In genomic region chr7:142579069-142579468, GRCm38 (mm10) we compare ENCODE assay signal across 13 mouse cellular contexts. TPM values are rescaled to one million over a fixed set of nuclear protein-coding genes. Genes with fewer than 3 reads are reported as not detected.
DNase-seq lines count a peak whose midpoint lies in the region; ATAC-seq and TF ChIP-seq lines count a peak whose summit lies in the region.
"Had no signal": no experiment of that assay in that cellular context is flagged by ENCODE, and none has a peak within 500 bp of the region (broad histone marks: within the 10 kb centered on the region; RNA-seq: fewer than 3 reads in every experiment).

No protein-coding gene starts in this region.

- peaks cover 18% of the 10 kb centered on the region for H3K4me1 ChIP-seq in cerebellum, adult 2 months (ENCODE audit: control insufficient read depth, insufficient read depth, low read length)
- H3K4me1 ChIP-seq in heart, postnatal 0 days (ENCODE audit: control insufficient read depth, insufficient read depth): peaks cover 19% of the 10 kb centered on the region
- no peaks in the 10 kb centered on the region for H3K4me1 ChIP-seq in heart, adult 2 months (ENCODE audit: control insufficient read depth, insufficient read depth, low read length)
- H3K4me1 ChIP-seq in midbrain, postnatal 0 days (ENCODE audit: insufficient read depth, low read length): no peaks in the 10 kb centered on the region
- peaks cover 3% of the 10 kb centered on the region; the same call in 1 of the 2 replicates for H3K4me1 ChIP-seq in midbrain, embryonic 11.5 days (ENCODE audit: control insufficient read depth, insufficient read depth, low read length)

- no peak for DNase-seq in cerebellum, adult 2 months
- no peak for DNase-seq in cerebellum, postnatal 4 days (ENCODE audit: low spot score in 2 of 2)
- DNase-seq in heart, postnatal 0 days (ENCODE audit: low spot score): no peak
- DNase-seq in heart, adult 2 months: no peak
- DNase-seq in midbrain, postnatal 0 days (ENCODE audit: low spot score): no peak
- no peak for DNase-seq in midbrain, embryonic 11.5 days (ENCODE audit: low spot score, missing footprints)
- no peak for DNase-seq in left cerebral cortex, postnatal 36 days (ENCODE audit: low spot score in 2 of 2)
- DNase-seq in left cerebral cortex, adult 11 months (ENCODE audit: low spot score): no peak
- DNase-seq: layer of hippocampus, adult 9-11 months; thymus, postnatal 14 days had no signal

- H3K9ac ChIP-seq in heart, postnatal 0 days (replicated peaks; ENCODE audit: low read depth, low read length): no peak overlapping the region
- H3K9ac ChIP-seq in heart, adult 2 months (ENCODE audit: low read depth, low read length): no peak overlapping the region
- H3K9ac ChIP-seq in midbrain, postnatal 0 days (replicated peaks; ENCODE audit: low read length, poor library complexity, severe bottlenecking): no peak overlapping the region
- no peak overlapping the region for H3K9ac ChIP-seq in midbrain, embryonic 11.5 days (ENCODE audit: low read length)
- H3K9ac ChIP-seq: liver, embryonic 15.5 days had no signal

- H3K4me3 ChIP-seq in cerebellum, adult 2 months (replicated peaks; ENCODE audit: insufficient read depth, low read depth, low read length): no peak overlapping the region
- no peak overlapping the region for H3K4me3 ChIP-seq in heart, postnatal 0 days (ENCODE audit: low read depth, low read length)
- no peak overlapping the region for H3K4me3 ChIP-seq in heart, adult 2 months
- no peak overlapping the region for H3K4me3 ChIP-seq in midbrain, postnatal 0 days (ENCODE audit: low read depth, low read length)
- no peak overlapping the region for H3K4me3 ChIP-seq in midbrain, embryonic 11.5 days (ENCODE audit: low read depth, low read length)

- ATAC-seq in heart, postnatal 0 days (ENCODE audit: insufficient read depth, low read depth): no peak
- ATAC-seq in midbrain, postnatal 0 days (ENCODE audit: low FRiP score): no peak
- no peak for ATAC-seq in midbrain, embryonic 11.5 days (ENCODE audit: low FRiP score)
- ATAC-seq: midbrain, embryonic 16.5 days had no signal

- peak; percentile 11; the same call in 1 of the 2 replicates for TF ChIP-seq CTCF in cerebellum, adult 2 months (IDR thresholded peaks at IDR 0.05; ENCODE audit: borderline replicate concordance, insufficient read depth, low read depth, low read length)
- TF ChIP-seq CTCF in heart, postnatal 0 days (IDR thresholded peaks at IDR 0.05; ENCODE audit: low read depth): peak; percentile 21; the same call in 1 of the 2 replicates
- no peak for TF ChIP-seq CTCF in heart, adult 2 months (IDR thresholded peaks at IDR 0.05)
- TF ChIP-seq CTCF in midbrain, postnatal 0 days (IDR thresholded peaks at IDR 0.05): peak; percentile 62

- intact Hi-C loops in heart, adult 2 months (cut with DNase I): no loop called here
- intact Hi-C loops in left cerebral cortex, postnatal 36 days (cut with DNase I): loop anchor here (1.0 kb wide), 1 partner anchor 41 kb away; no protein-coding TSS in a partner anchor

- H3K4me2 ChIP-seq in heart, postnatal 0 days (ENCODE audit: low read depth, low read length): no peak overlapping the region
- H3K4me2 ChIP-seq in midbrain, postnatal 0 days (ENCODE audit: low read depth, low read length, poor library complexity, severe bottlenecking): no peak overlapping the region
- no peak overlapping the region for H3K4me2 ChIP-seq in midbrain, embryonic 11.5 days

- H3K27me3 ChIP-seq in cerebellum, adult 2 months (ENCODE audit: control insufficient read depth, insufficient read depth, low read length): no peaks in the 10 kb centered on the region
- no peaks in the 10 kb centered on the region for H3K27me3 ChIP-seq in heart, postnatal 0 days (ENCODE audit: control insufficient read depth, insufficient read depth, low read length)
- H3K27me3 ChIP-seq in heart, adult 2 months (ENCODE audit: control insufficient read depth, insufficient read depth, low read length): no peaks in the 10 kb centered on the region
- no peaks in the 10 kb centered on the region for H3K27me3 ChIP-seq in midbrain, postnatal 0 days (ENCODE audit: insufficient read depth, low read length)
- peaks cover 4% of the 10 kb centered on the region; the same call in 1 of the 2 replicates for H3K27me3 ChIP-seq in midbrain, embryonic 11.5 days (ENCODE audit: control insufficient read depth, insufficient read depth, low read length)

- H3K79me2 ChIP-seq in heart, adult 2 months (replicated peaks; ENCODE audit: control insufficient read depth, insufficient read depth, low read length): no peaks in the 10 kb centered on the region

- H3K27ac ChIP-seq in cerebellum, adult 2 months (ENCODE audit: insufficient read depth, low read length): no peak overlapping the region
- H3K27ac ChIP-seq in heart, postnatal 0 days (ENCODE audit: low read depth): 0 out of 2 replicates have a peak overlapping the region, but pooled peaks have one; percentile 21
- no peak overlapping the region for H3K27ac ChIP-seq in heart, adult 2 months
- no peak overlapping the region for H3K27ac ChIP-seq in midbrain, postnatal 0 days (ENCODE audit: low read depth, low read length)
- no peak overlapping the region for H3K27ac ChIP-seq in midbrain, embryonic 11.5 days (ENCODE audit: low read depth, low read length)

- no peak for TF ChIP-seq EP300 in heart, postnatal 0 days (IDR thresholded peaks at IDR 0.05; ENCODE audit: low read depth)
- no peak for TF ChIP-seq EP300 in heart, adult 2 months (IDR thresholded peaks at IDR 0.05; ENCODE audit: insufficient read depth, low read depth, low read length)

- peaks cover 5% of the 10 kb centered on the region; the same call in 1 of the 2 replicates for H3K9me3 ChIP-seq in heart, postnatal 0 days (replicated peaks; ENCODE audit: control insufficient read depth, low read length)
- H3K9me3 ChIP-seq in midbrain, postnatal 0 days (ENCODE audit: low read length): no peaks in the 10 kb centered on the region
- peaks cover 10% of the 10 kb centered on the region; the same call in 1 of the 2 replicates for H3K9me3 ChIP-seq in midbrain, embryonic 11.5 days (ENCODE audit: control insufficient read depth, low read length)
- H3K9me3 ChIP-seq: liver, embryonic 15.5 days had no signal

- no peak for TF ChIP-seq POLR2A in cerebellum, adult 2 months (IDR thresholded peaks at IDR 0.05; ENCODE audit: borderline replicate concordance, insufficient read depth, low read length)
- no peak for TF ChIP-seq POLR2A in heart, adult 2 months (IDR thresholded peaks at IDR 0.05; ENCODE audit: insufficient read depth, low read depth, low read length)

- no peaks in the 10 kb centered on the region for H3K36me3 ChIP-seq in heart, postnatal 0 days (replicated peaks; ENCODE audit: control insufficient read depth, insufficient read depth, low read length)
- no peaks in the 10 kb centered on the region for H3K36me3 ChIP-seq in heart, adult 2 months (ENCODE audit: control insufficient read depth, insufficient read depth, low read length)
- H3K36me3 ChIP-seq in midbrain, postnatal 0 days (ENCODE audit: insufficient read depth, low read length): no peaks in the 10 kb centered on the region
- H3K36me3 ChIP-seq in midbrain, embryonic 11.5 days (ENCODE audit: control insufficient read depth, insufficient read depth, low read length): no peaks in the 10 kb centered on the region
- H3K36me3 ChIP-seq: hindbrain, embryonic 10.5 days; liver, embryonic 15.5 days had no signal

- WGBS in cerebellum, adult 2 months: 68% methylated on average over 5 of the region's 5 CpGs
- 58% methylated on average over 5 of the region's 5 CpGs for WGBS in heart, postnatal 0 days
- 79% methylated on average over 5 of the region's 5 CpGs for WGBS in heart, adult 2 months
- WGBS in midbrain, postnatal 0 days: 58% methylated on average over 5 of the region's 5 CpGs
- 59% methylated on average over 5 of the region's 5 CpGs for WGBS in midbrain, embryonic 11.5 days

RNA-seq across cellular contexts. Expression of gene Mrpl23, which starts 46.6 kb away (rescaled TPM):
- 81.9 and 87.2 TPM in 2 replicates for polyA plus RNA-seq in cerebellum, adult 2 months (2012; rRNA removed)
- total RNA-seq in heart, postnatal 0 days (2014; rRNA removed; ENCODE audit: low replicate concordance): 87.2 and 90.9 TPM in 2 replicates
- 14.9 TPM in 2 replicates for polyA plus RNA-seq in heart, postnatal 0 days (2015; fragmentation: Nextera tagmentation; extraction: Ambion mirVana)
- 1 to 10 TPM in 1 of 2 experiments, under 1 TPM in 1; 0.89 to 2.1 TPM for total RNA-seq in heart, adult 2 months (2021)
- 12.8 and 18.0 TPM in 2 replicates for polyA plus RNA-seq in heart, adult 2 months (2012; rRNA removed)
- total RNA-seq in midbrain, postnatal 0 days (2014; rRNA removed): 56.3 and 60.8 TPM in 2 replicates
- 24.6 and 30.1 TPM in 2 replicates for polyA plus RNA-seq in midbrain, postnatal 0 days (2015; fragmentation: Nextera tagmentation; extraction: Ambion mirVana)
- polyA plus RNA-seq in midbrain, embryonic 11.5 days (2014; fragmentation: Nextera tagmentation; extraction: Ambion mirVana): 13.9 and 16.6 TPM in 2 replicates
- 1 to 10 TPM; 2.9 to 6.0 TPM for total RNA-seq in left cerebral cortex, postnatal 36 days (2021)
